Mouse (Mus musculus): Measurements from ENCODE around the gene Krt33a. TPM values are rescaled to one million over a fixed set of nuclear protein-coding genes. Genes with fewer than 3 reads are reported as not detected.

Krt33a gene
- polyA plus RNA-seq, 1 experiment from 2014 or later = not detected

DNA sequence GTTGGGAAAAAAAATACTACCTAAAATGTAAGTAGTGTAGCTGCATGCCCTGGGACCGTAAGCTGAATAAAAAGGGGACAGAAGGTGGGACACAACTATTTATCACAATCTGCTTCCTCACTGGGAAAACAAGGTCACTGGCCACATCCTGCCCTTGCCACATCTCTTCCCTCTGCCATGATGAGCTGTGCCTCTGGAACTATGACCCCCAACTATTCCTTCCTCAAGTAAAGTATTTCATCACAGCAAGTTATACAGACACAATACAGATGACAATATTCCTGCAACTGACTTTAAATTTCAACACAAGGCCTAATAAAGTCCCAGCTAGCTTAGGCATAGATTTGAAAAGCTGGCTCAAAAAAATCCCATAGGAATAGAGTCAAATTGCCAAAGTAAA, 3.5 kb upstream of the Krt33a start:
- 88% methylated on average over 1 of the region's 1 CpGs for WGBS
- Histone ChIP-seq H3K4me2 (ENCODE audit: low read depth, low read length) (no peak overlapping the region), H3K4me3 (ENCODE audit: low read length) (no peak overlapping the region), H3K27ac (ENCODE audit: low read length) (no peak overlapping the region), H3K27me3 (replicated peaks; ENCODE audit: control insufficient read depth, insufficient read depth, low read length) (no peaks in the 10 kb centered on the region), H3K9me3 (ENCODE audit: control insufficient read depth, low read length) (no peaks in the 10 kb centered on the region), H3K4me1 (ENCODE audit: control insufficient read depth, insufficient read depth, low read length) (no peaks in the 10 kb centered on the region), H3K9ac (ENCODE audit: low read depth, low read length) (no peak overlapping the region), H3K36me3 (ENCODE audit: control insufficient read depth, insufficient read depth, low read length) (no peaks in the 10 kb centered on the region)
- no peak for ATAC-seq

DNA sequence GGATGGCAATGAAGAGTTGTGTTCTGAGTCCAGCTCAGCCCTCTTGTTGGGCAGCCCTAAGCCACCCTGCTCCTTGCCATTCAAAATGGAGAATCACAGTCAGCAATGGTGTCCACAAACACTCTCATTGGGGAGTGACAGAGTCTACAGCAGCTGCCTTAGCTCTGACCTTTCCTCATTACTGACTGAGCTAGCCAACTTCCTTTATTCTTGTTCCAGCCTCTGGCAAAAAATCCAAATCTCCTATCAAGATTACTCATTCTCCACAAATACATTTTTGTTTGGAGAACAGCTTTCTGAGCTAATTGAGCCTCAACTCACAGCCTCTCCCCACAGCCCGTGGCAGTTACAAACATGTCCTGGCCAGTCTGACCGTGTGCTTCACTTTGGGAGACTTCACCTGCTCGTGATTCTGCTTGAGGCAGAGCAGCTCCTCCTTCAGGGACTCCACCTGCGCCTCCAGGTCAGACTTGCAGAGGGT, 2.3 kb downstream of the Krt33a start:
- H3K27ac ChIP-seq (ENCODE audit: low read length) = no peak overlapping the region
- no peak overlapping the region for H3K4me2 ChIP-seq (ENCODE audit: low read depth, low read length)
- no peak overlapping the region for H3K9ac ChIP-seq (ENCODE audit: low read depth, low read length)
- H3K36me3 ChIP-seq (ENCODE audit: control insufficient read depth, insufficient read depth, low read length) = no peaks in the 10 kb centered on the region
- no peak overlapping the region for H3K4me3 ChIP-seq (ENCODE audit: low read length)
- no peaks in the 10 kb centered on the region for H3K4me1 ChIP-seq (ENCODE audit: control insufficient read depth, insufficient read depth, low read length)
- WGBS = 50% methylated on average over 4 of the region's 4 CpGs
- no peak for ATAC-seq
- no peaks in the 10 kb centered on the region for H3K9me3 ChIP-seq (ENCODE audit: control insufficient read depth, low read length)
- no peaks in the 10 kb centered on the region for H3K27me3 ChIP-seq (replicated peaks; ENCODE audit: control insufficient read depth, insufficient read depth, low read length)

DNA sequence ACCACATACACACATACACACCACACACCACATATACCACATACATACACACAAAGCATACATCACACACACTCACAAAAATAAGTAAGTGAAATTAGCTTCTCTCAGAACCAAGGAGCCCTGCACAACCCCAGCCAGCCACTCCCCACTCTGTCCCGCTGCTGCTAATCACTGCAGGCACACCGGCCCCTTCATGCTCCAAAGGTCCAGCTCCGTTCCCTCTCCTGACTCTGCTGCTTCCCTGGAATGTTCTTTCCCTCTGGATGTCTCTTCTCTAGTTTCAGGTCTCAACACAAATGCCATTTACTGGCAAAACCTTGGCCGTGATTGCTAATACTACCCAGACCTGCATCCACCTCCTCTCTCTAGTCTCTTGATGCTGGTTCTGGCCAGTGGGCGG, 5.3 kb downstream of the Krt33a start:
- Histone ChIP-seq H3K4me3 (ENCODE audit: low read length) (no peak overlapping the region), H3K9me3 (ENCODE audit: control insufficient read depth, low read length) (no peaks in the 10 kb centered on the region), H3K4me1 (ENCODE audit: control insufficient read depth, insufficient read depth, low read length) (no peaks in the 10 kb centered on the region), H3K36me3 (ENCODE audit: control insufficient read depth, insufficient read depth, low read length) (no peaks in the 10 kb centered on the region), H3K9ac (ENCODE audit: low read depth, low read length) (no peak overlapping the region), H3K4me2 (ENCODE audit: low read depth, low read length) (no peak overlapping the region), H3K27ac (ENCODE audit: low read length) (no peak overlapping the region), H3K27me3 (replicated peaks; ENCODE audit: control insufficient read depth, insufficient read depth, low read length) (no peaks in the 10 kb centered on the region)
- ATAC-seq = no peak
- 78% methylated on average over 5 of the region's 5 CpGs for WGBS

DNA sequence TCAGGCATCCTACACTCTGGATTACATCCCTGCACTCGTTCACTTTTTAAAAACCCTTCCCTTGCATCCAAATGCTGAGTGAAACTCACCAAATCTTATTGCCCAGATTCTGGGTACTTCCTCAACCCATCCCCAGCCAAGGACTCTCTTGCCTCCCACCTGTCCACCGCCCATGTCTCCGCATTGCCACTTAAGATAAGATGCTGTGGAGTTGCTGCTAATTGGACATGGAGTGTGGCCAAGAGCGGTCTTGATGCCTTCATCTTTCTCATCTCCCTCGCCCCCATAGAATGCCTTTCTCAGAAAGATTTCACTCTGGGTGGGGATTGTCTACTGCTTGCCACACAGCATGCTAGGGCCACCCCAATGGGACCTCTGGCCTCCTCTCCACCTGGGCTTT, 7.7 kb downstream of the Krt33a start:
- H3K36me3 ChIP-seq (ENCODE audit: control insufficient read depth, insufficient read depth, low read length) = no peaks in the 10 kb centered on the region
- no peak overlapping the region for H3K27ac ChIP-seq (ENCODE audit: low read length)
- WGBS = 90% methylated on average over 5 of the region's 5 CpGs
- H3K9ac ChIP-seq (ENCODE audit: low read depth, low read length) = no peak overlapping the region
- H3K9me3 ChIP-seq (ENCODE audit: control insufficient read depth, low read length) = no peaks in the 10 kb centered on the region
- ATAC-seq = no peak
- H3K27me3 ChIP-seq (replicated peaks; ENCODE audit: control insufficient read depth, insufficient read depth, low read length) = no peaks in the 10 kb centered on the region
- no peak overlapping the region for H3K4me3 ChIP-seq (ENCODE audit: low read length)
- H3K4me1 ChIP-seq (ENCODE audit: control insufficient read depth, insufficient read depth, low read length) = no peaks in the 10 kb centered on the region
- H3K4me2 ChIP-seq (ENCODE audit: low read depth, low read length) = no peak overlapping the region

- Histone ChIP-seq H3K4me3 (ENCODE audit: low read length) (no peak overlapping the region), H3K27me3 (replicated peaks; ENCODE audit: control insufficient read depth, insufficient read depth, low read length) (no peaks in the 10 kb centered on the region), H3K9ac (ENCODE audit: low read depth, low read length) (no peak overlapping the region), H3K4me2 (ENCODE audit: low read depth, low read length) (no peak overlapping the region), H3K36me3 (ENCODE audit: control insufficient read depth, insufficient read depth, low read length) (no peaks in the 10 kb centered on the region), H3K9me3 (ENCODE audit: control insufficient read depth, low read length) (no peaks in the 10 kb centered on the region), H3K27ac (ENCODE audit: low read length) (no peak overlapping the region), H3K4me1 (ENCODE audit: control insufficient read depth, insufficient read depth, low read length) (no peaks in the 10 kb centered on the region)
- WGBS = 55% methylated on average over 3 of the region's 3 CpGs
- ATAC-seq = no peak
Observed at GRCm38 (mm10) chr11:100006624-100007023, 9.4 kb downstream of the Krt33a start.

GRCm38 (mm10) chr11:100005905-100006304, 10.1 kb downstream of the Krt33a start:
- Histone ChIP-seq H3K4me2 (ENCODE audit: low read depth, low read length) (no peak overlapping the region), H3K27ac (ENCODE audit: low read length) (no peak overlapping the region), H3K36me3 (ENCODE audit: control insufficient read depth, insufficient read depth, low read length) (no peaks in the 10 kb centered on the region), H3K27me3 (replicated peaks; ENCODE audit: control insufficient read depth, insufficient read depth, low read length) (no peaks in the 10 kb centered on the region), H3K4me3 (ENCODE audit: low read length) (no peak overlapping the region), H3K9ac (ENCODE audit: low read depth, low read length) (no peak overlapping the region), H3K4me1 (ENCODE audit: control insufficient read depth, insufficient read depth, low read length) (no peaks in the 10 kb centered on the region), H3K9me3 (ENCODE audit: control insufficient read depth, low read length) (no peaks in the 10 kb centered on the region)
- no peak for ATAC-seq
- 83% methylated on average over 8 of the region's 8 CpGs for WGBS

- H3K9ac ChIP-seq (ENCODE audit: low read depth, low read length) = no peak overlapping the region
- no peak overlapping the region for H3K27ac ChIP-seq (ENCODE audit: low read length)
- no peak for ATAC-seq
- no peak overlapping the region for H3K4me3 ChIP-seq (ENCODE audit: low read length)
- no peaks in the 10 kb centered on the region for H3K4me1 ChIP-seq (ENCODE audit: control insufficient read depth, insufficient read depth, low read length)
- H3K27me3 ChIP-seq (replicated peaks; ENCODE audit: control insufficient read depth, insufficient read depth, low read length) = no peaks in the 10 kb centered on the region
- H3K9me3 ChIP-seq (ENCODE audit: control insufficient read depth, low read length) = no peaks in the 10 kb centered on the region
- H3K4me2 ChIP-seq (ENCODE audit: low read depth, low read length) = no peak overlapping the region
- no peaks in the 10 kb centered on the region for H3K36me3 ChIP-seq (ENCODE audit: control insufficient read depth, insufficient read depth, low read length)
- WGBS = 18% methylated on average over 6 of the region's 6 CpGs
Observed at GRCm38 (mm10) chr11:100004846-100005245, 11.2 kb downstream of the Krt33a start.

- WGBS = 93% methylated on average over 7 of the region's 7 CpGs
- Histone ChIP-seq H3K27ac (ENCODE audit: low read length) (no peak overlapping the region), H3K36me3 (ENCODE audit: control insufficient read depth, insufficient read depth, low read length) (no peaks in the 10 kb centered on the region), H3K9ac (ENCODE audit: low read depth, low read length) (no peak overlapping the region), H3K9me3 (ENCODE audit: control insufficient read depth, low read length) (no peaks in the 10 kb centered on the region), H3K27me3 (replicated peaks; ENCODE audit: control insufficient read depth, insufficient read depth, low read length) (no peaks in the 10 kb centered on the region), H3K4me3 (ENCODE audit: low read length) (no peak overlapping the region), H3K4me1 (ENCODE audit: control insufficient read depth, insufficient read depth, low read length) (no peaks in the 10 kb centered on the region), H3K4me2 (ENCODE audit: low read depth, low read length) (no peak overlapping the region)
- ATAC-seq = no peak
Observed at GRCm38 (mm10) chr11:99999091-99999490, 16.9 kb downstream of the Krt33a start.

- WGBS = 30% methylated on average over 4 of the region's 4 CpGs
- H3K9me3 ChIP-seq (ENCODE audit: control insufficient read depth, low read length) = no peaks in the 10 kb centered on the region
- no peak overlapping the region for H3K27ac ChIP-seq (ENCODE audit: low read length)
- no peak overlapping the region for H3K4me2 ChIP-seq (ENCODE audit: low read depth, low read length)
- no peak for ATAC-seq
- no peaks in the 10 kb centered on the region for H3K4me1 ChIP-seq (ENCODE audit: control insufficient read depth, insufficient read depth, low read length)
- H3K9ac ChIP-seq (ENCODE audit: low read depth, low read length) = no peak overlapping the region
- H3K27me3 ChIP-seq (replicated peaks; ENCODE audit: control insufficient read depth, insufficient read depth, low read length) = 0 out of 2 replicates have a peak, but pooled peaks cover 5% of the 10 kb centered on the region
- H3K36me3 ChIP-seq (ENCODE audit: control insufficient read depth, insufficient read depth, low read length) = no peaks in the 10 kb centered on the region
- H3K4me3 ChIP-seq (ENCODE audit: low read length) = no peak overlapping the region
Observed at GRCm38 (mm10) chr11:99994384-99994661, 21.7 kb downstream of the Krt33a start.

DNA sequence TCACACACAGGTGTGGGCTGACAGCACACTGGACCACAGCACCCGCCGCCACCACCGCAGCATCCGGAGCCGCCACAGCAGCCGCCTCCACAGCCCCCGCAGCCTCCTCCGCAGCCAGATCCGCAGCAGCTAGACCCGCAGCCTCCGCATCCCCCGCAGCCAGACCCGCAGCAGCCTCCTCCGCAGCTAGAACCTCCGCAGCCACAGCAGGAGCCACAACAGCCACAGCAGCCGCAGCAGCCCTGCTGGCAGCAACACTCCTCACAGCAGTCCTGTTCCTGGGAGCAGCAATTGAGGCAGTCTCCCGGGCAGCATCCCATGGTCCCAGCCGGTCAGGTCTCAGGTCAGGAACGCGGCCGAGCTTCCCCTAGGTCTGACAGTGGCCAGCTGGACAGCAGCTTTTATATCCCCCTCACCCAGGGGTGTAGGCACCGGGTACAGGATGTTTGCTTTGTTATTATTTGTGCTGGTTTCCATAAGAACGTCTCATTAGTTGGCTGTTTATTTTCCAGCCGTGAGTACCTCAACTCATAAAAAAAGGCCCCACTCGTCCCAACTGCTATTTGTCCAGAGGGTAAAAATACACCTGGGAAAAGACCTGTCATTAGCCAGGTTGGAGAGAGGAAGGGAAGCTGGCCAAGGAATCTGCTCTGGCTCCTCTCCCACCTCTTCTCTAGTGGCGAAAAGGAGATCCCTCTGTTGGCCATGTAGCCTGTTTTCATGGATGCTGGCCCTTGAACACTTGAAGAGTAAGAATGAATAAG, 22.2 kb downstream of the Krt33a start, which contains the start of gene Krtap17-1:
Gene Krtap17-1, minus strand, starts transcription at position 375 of the 764 bp plus-strand sequence.
- 0 out of 2 replicates have a peak, but pooled peaks cover 5% of the 10 kb centered on the region for H3K27me3 ChIP-seq (replicated peaks; ENCODE audit: control insufficient read depth, insufficient read depth, low read length)
- H3K27ac ChIP-seq (ENCODE audit: low read length) = no peak within 1 kb of the TSS
- no peaks in the 10 kb centered on the region for H3K9me3 ChIP-seq (ENCODE audit: control insufficient read depth, low read length)
- H3K4me2 ChIP-seq (ENCODE audit: low read depth, low read length) = no peak within 1 kb of the TSS
- no peak within 1 kb of the TSS for H3K9ac ChIP-seq (ENCODE audit: low read depth, low read length)
- WGBS = 17% methylated on average over 24 of the region's 26 CpGs
- no peak within 1 kb of the TSS for H3K4me3 ChIP-seq (ENCODE audit: low read length)
- no peak for ATAC-seq
- no peaks in the 10 kb centered on the region for H3K36me3 ChIP-seq (ENCODE audit: control insufficient read depth, insufficient read depth, low read length)
- H3K4me1 ChIP-seq (ENCODE audit: control insufficient read depth, insufficient read depth, low read length) = no peaks in the 10 kb centered on the region
